Mouse (Mus musculus) cerebellum, postnatal 14 days (tissue): ENCODE data around the gene Dgkh.
"Not testable (repeated sequence)": the region's sequence is repeated elsewhere in the genome, so short reads cannot be mapped to it uniquely, and the experiment has no call there.

ENCODE experiments used
- DNase-seq, 2 experiments: peaks; one replicate each; pipeline ENCODE4 v3.0.0; 2021; ENCODE audit warnings: mixed read lengths in 2 of 2

Gene Dgkh

DNA sequence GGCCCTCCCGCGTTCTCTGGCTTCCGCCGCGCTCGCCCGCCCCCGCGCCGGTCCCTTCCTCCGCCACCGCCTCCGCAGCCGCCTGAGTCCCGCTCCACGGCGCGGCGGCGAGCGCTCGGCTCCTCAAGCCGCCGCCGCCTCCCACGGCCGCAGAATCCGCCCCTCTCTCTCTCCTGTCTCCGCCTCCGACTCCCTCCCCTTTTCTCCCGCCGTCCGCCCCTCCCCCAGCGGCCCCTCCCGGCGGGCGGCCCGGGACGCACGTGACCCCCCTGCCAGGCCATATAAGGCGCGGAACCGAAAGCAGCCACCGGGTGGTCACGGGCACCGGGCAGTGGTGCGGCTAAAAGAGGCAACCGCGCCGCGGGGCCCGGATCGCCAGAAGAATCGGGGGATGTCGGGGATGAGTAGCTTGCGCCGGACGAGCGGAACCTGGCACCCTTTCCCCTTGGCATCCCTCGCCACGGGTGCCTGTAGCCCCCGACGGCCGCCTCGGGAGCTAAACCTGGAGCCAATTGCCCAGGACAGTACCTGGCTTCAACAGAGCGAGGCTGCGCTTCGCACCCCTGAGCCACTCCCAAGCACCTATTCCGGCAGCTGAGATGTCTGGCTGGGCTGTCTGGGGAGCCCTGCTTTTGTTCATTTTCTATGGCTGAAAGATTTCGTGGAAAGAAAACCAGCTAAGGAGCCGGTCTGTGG lies at the start of gene Dgkh:
Dgkh (minus strand) TSS at position 160 of the 696 bp plus-strand sequence.
- DNase-seq = peak; percentile 85 to 86

DNA sequence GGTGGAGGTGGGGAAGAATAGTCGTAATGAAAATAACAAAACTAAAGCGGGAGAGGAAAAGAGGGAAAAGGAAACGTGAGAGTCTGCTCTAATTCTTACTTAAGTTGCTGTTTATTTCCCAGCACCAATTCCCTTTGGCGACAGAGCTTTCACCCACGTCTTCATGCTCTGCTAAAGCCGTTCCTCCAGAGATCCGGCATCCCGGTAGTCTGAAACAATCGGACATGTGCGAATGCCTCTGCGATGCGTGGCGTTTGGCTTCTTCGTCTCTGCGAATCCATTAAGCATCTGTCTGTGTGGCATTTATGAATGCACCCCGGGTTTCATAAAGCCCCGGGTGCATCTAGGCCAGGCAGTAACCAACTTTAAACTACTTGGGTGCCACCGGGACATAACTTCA lies 44.6 kb upstream of the Dgkh start:
- DNase-seq = peak; percentile 7 to 13

DNA sequence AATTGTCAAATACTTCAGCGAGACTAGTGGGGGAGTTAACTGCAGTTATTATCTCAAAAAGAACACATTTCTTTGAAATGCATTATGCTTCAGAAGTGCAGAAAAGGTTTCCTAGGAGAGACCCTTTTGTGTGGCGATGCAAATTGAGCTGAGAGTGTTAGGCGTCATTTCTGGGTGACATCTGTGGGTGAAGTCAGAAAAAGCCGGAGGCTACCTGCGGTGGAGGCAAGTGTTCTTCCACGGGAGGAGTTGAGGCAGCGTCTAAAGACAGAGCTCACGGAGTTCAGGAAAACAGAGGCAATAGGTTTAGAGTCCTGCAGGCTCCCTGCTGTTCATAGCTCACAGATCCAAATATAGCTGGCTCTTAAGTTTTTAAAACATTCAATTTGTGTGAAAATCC lies 44.1 kb upstream of the Dgkh start:
- no peak for DNase-seq

DNA sequence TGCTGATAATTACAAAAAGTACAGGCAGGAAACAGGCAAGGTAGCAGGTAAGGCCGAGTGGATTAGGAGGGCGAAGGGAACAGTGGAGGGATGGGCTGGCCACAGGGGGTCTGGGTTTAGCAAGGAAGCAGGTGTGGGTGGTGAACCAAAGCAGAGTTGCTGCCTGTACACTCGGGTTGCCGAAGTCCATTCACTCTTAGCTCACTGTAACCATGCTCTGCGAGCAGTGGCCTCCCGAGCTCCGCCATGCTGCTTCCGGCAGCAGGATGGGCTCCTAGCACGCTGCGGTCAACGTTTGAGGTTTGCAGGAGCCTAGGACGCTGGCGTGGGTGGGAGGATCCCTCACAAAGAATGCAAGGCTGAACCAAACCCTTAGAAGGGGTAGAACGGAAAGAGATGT lies 43.1 kb upstream of the Dgkh start:
- DNase-seq = no peak

DNA sequence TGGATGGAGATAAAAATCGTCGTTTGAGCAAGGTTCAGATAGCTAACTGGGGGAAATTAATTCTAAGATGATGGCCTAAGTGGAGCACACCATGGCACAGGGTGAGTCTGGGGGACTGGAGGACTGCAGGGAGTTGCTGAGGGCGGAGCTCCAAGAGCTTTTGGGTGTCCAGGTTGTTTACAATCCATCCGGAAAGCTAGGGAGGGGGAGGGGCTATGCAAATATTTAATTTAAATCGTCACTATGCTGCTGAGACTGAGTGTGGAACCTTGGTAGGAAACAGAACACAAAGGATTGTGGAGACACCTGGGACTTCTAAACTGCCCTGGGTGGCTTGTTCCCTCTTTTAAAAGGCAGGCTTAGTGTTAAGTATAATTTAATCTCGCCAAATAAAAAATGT lies 42.6 kb upstream of the Dgkh start:
- no peak for DNase-seq

DNA sequence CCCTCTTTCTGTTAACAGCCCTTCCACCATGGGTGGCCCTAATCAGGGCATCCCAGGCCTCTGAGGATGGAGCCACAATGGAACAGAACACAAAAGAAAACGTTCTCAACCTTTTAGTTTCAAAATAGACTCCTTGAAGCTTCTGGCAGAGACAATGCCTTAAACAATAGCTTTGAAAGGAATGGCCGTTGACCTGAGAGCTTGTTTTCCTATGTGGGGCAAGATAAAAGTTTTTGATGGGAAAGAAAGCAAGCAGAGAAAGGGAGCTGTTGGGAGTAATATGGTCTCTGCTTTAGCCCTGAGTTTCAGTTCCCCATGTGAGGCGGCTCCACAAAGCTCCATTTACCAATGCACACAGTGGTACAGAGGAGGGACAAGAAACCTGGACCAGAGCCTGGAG lies 37.9 kb upstream of the Dgkh start:
- DNase-seq = no peak

DNA sequence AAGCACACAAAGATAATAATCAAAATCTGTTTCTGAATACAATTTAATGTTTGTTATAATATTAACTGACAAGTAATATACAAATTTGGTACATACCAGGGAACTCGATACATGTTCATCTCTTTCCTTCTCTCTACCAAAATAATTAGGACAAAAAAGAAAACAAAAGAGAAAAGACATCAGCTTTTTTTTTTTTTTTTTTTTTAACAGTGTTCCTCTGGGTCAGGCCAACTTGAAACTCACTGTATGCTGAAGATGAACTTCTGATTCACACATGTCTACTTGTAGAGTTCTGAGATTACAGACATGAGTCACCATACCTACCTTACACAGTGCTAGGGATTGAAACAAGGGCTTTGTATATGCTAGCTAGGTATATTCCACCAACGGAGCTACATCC lies 28.5 kb upstream of the Dgkh start:
- DNase-seq = no peak

DNA sequence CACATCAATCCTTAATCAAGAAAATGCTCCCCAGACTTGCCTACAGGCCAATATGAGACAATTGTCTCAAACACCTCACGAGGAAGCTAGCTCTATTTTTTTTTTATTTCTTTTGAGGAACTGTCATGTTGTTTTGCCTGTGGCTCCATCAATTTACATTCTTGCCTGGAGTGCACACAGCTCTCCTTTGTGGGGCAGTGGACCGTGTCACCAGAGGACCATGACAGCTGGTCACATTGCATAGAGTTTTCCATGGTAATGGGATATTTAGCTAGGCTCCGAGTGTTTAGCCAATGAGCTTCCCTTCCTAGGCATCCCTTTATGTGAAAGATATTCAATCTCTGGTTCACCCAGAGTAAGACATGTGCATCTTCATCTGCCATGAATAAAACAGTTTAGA lies 26.9 kb upstream of the Dgkh start:
- DNase-seq = no peak

DNA sequence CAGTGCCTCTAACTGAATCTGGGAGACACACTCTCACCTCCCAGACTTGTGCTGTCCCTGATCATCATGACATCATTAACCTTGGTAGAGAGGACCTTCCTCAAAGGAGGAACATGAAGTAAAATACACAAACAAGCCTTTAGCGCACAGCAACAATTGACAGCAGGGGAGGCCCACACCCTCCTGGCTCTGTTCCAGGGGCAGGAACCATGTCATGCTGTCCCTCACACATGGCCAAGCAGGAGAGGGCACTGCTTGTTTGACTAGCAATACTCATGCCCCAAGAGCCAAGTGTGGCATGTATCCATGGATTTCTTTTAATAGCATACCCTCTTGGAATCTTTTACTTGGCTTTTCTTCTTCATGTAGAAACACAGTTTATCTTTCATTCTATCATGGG lies 22.7 kb upstream of the Dgkh start:
- peak; percentile 24 to 45 for DNase-seq

DNA sequence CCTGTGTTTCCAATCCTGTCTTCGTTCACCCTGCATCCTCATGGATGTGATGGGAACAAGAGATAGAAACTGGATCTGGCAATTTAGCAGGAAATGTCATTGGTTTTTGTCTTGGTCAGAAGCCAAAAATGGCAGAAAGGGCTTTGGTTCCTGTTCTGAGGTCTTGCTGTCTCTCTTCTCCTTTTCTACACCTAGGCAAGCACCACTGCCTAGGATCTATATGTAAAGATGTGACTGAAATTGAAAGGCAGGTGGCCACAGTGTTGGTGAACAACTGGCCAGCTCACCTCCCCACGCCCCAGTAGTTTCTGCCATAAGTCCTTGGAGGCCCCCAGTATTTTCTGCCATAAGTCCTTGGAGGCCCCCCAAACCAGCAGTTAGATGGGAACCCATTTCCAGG lies 16.1 kb upstream of the Dgkh start:
- no peak for DNase-seq

DNA sequence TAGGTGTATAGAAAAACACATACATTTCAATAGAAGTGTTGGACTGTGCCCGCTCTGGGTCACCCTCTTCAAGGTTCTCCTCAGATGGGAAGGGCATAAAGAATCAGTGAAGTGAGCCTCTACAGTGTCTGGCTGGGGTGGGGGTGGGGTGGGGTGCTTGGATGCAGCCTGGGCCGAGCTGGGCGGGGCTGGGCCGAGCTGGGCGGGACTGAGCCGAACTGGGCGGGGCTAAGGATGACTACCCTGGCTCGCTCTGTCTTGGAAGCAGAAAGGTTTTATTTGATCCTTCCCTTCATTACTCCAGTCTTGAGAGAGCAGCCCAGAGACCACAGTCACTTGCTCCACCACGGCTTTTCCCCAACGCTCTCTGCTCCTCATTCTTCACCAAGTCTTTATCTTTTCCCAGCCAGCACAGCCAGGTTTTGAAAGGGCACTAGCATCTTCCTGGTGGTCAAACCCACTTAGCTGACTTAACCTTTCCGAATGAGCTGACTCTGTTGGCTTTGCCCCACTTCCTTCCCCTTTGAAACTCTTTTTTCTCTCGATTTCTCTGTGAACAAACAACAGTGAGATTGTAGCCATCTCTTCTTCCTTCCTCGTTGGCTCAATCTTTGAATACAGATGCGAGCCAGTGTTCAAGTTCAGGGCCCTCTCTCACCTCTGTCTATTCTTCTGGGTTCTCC lies 15.5 kb upstream of the Dgkh start:
- no peak for DNase-seq

DNA sequence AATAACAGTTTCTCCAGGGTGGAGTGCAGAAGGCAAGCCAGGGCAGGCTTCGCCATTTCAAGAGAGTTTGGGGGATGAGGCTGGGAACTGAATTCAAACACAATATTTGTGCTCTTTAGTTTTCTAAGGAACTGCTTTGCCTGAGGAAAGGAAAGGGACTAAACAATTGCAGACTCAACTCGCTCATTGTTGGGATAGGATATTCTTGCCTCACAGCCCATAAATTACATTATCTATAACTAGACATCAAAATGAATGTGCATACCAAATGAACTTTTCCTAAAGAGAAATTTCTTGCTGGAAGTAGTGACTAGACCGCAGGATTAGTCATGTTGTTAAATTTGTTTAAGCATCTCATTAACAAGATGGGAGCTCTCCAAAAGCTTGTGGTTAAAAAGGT lies 14.9 kb upstream of the Dgkh start:
- no peak for DNase-seq

DNA sequence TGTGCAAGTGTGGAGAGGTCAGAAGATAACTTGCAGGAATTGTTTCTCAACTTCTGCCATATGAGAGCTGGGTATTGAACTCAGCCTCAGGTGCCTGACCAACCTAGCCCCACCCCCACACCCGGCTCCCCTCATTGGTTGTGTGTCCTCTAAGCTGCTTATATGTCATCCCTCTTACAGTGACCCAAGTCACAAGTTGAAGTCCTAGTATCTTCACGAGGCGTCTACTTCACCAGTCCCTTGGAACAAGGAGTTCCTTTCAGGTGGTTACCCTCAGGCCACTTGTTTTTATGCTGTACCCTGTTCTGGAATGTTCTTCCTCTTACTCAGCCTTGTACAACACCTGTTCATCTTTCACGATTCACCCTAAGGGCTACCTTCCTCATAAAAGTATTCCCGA lies 2.0 kb upstream of the Dgkh start:
- no peak for DNase-seq

DNA sequence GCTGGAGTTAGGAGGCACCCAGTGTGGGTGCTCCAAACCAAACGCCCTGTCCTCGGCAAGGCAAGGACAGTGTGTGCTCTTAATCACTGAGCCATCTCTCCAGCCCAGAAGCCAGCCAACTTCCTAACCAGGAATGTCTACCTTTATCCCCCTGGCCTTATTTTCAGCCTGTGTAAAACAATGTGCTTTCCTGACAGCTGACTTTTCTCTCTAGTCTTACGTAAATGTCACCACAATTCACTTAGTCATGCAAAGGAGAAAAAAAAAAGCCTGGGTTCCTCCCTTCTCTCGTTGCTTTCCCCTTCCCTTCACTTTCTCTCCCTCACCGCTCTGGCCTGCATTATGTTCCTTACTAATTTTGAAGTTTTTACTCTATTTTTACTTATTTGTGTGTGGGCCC lies 1.6 kb upstream of the Dgkh start:
- not testable (repeated sequence) for DNase-seq

DNA sequence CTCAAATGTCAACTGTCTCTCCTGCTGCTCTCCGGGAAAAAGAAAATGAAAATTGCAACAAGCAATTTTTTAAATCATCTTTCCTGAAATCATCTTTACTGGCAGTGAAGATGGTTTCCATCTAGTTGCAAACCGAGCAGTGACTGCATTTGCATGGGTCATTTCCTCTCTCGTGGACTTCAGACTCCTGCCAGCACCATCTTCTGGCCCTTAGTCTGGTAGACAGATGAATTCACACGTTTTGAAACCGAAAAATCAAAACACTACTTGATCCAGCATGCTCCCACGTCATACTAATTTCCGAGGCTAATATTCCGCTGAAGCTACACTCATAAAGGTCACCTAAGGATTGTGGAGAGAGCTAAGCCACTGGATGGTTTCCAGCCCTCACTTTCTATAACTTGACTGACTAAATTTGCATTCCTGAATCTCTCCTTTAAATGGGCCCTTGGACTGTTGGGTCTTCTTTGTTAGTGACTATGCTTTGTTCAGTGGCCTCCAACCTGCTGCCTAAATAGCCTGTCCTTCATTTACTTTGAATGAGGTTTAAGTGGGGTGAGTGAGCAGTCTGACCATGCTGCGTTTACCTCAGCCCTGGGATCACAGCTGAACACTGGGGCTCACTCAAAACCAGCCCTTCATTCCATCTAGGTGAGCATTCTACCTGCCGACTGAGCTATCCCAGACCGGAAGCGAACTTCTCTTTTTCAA lies 945 bp upstream of the Dgkh start:
- peak; percentile 24 to 30 for DNase-seq

DNA sequence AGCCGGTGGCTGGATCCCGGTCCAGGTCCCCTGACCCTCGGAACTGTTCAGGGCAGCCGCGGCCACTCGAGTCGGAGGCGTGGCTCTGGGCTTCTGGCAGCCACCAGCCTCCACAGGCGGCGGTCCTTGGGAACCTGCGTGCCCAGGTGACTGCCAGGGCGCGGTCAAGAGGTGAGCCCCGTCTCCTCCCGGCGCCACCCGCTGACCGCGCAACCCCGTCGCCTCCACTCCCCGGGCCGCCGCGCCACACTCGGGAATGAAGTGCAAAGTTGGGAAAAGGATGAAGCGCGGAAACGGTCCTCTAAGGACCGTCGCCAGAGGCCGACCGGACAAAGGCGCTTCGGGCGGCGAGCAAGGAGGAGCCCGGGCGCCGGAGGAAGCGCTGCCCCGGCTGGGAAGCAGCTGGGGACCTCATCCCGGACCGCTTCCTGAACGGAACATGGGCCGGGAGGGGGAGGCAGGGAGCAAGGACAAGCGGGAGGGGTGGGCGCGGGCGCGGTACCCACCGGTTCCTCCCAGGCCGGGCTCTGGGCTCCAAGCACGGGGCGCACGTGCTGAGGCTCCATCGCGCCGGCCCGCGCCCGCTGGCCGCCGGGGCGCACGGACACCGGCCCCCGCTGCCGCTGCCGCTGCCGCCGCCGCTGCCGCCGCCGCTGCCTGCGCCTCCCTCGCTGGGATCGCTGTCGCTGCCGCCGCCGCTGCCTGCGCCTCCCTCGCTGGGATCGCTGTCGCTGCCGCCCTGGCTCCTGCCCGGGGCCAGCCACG lies 542 bp downstream of the Dgkh start:
- DNase-seq = peak; percentile 56 to 57

DNA sequence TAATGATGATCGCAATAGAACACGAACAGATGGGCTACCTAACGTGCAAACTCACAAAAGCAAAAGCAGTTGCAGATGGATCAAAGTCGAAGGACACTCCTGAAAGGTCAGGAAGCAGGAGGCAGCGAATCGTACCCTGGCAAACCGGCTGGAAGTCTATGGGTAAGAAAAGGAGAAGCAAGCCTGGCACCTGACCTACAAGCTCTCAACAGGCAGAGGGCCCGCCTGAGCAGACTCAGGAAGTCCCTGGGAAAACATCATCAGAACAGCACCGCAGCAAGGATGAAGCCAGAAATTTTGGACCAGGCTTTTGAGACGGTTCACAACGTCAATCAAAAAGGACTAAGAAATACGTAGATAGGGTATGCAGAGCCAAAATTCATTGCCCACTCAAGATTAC lies 1.3 kb downstream of the Dgkh start:
- peak; percentile 45 to 51 for DNase-seq

DNA sequence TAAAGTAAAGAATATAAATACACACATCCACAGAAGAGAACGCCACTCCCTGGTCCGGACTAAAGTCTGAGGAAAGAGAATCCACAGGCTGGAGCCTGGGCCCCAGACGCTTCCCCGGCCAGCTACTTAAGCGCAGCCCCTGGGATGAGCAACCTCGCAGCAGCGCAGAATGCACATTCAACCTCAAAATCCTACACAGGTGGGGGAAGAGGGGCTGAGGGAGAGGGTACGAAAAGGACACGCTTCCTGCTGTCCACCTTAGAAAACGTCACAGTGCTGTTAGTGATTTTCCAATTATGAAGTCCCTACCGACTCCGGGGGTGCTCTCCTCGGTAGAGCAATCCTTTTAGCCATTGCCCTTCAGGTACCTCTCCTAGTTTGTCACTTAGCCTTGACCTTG lies 6.6 kb downstream of the Dgkh start:
- no peak for DNase-seq

DNA sequence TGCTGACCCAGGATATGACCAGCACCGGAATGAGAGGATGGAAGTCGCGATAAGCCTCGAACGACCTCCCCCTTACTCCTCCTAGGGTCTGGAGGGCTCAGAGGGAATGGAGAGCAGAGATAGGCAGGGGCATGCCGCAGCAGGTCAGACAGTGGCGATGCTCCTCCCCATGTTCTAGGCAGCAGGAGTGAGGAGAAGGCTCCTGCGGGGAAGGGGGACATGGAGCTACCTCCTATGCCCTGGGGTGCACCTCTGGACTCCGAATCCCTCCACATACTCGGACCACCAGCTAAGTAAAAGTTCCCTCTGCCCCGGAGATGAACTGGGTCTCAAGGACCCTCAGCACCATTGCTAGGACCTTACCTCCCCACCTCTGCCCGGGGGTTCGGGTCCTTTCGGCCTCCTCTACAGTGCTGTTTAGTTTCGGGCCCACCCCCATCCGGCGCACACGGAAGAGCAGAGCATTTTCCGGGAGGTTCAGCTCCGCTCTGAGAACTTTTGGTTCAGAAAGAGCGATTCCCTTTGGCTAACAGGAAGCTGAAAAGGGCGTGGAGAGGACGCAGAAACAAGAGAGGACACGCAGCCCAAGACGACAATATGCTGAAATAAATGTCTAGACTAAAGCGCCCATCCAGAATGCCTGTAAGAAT lies 7.1 kb downstream of the Dgkh start:
- no peak for DNase-seq

DNA sequence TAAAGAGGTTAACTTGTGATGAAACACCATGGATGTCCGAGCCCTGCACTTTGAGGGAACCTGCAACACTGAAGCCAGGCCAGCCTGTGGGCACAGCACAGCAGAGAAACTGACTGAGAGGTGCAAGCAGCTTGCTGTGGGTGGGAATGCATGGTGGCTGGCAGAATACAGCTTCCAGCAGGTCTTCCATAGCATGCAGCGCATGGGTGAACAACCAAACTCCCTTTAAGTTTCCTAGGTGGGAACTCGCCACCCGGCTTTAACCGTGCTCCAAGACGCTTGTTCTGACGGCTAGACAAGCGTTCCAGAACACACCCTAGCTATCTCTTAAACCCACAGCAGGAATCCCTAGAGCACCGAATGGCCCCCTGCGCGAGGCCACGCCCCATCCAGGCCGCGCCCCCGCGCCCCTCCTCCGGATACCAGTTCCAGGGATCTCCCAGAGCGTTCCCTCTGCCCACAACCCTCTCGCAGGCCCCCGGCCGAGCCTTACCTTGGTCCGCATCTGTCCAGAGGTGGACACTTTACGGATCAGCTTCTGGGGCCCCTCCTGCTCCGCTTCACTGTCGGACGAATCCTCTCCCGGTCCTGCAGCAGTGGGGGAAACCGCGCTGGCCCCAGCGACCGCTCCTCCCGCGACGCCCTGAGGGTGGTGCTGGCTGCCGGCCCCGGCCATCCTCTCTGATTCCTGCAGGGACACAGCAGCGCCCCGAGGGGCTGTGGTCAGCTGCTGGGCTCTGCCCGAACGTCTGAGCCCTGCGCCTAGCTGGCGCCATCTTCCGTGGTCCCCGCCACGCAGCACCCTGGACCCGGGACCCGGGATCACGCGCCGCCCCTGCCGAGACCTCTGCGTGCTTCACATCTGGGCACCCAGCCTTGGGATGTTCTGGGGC lies 7.9 kb downstream of the Dgkh start:
- DNase-seq = peak; percentile 33 to 36

DNA sequence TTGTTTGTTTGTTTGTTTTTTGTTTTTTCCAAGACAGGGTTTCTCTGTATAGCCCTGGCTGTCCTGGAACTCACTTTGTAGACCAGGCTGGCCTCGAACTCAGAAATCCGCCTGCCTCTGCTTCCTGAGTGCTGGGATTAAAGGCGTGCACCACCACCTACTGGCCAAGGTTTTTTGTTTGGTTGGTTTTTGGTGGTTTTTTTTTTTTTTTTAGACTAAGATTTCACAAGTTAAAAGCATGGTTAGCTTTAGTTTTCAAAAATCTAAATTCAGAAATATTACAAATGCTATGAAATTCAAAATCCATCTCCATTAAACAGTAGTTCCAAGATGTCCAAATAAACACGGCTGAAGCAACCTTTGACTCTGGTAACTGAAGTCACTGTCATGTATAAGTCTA lies 8.9 kb downstream of the Dgkh start:
- DNase-seq = not testable (repeated sequence)

DNA sequence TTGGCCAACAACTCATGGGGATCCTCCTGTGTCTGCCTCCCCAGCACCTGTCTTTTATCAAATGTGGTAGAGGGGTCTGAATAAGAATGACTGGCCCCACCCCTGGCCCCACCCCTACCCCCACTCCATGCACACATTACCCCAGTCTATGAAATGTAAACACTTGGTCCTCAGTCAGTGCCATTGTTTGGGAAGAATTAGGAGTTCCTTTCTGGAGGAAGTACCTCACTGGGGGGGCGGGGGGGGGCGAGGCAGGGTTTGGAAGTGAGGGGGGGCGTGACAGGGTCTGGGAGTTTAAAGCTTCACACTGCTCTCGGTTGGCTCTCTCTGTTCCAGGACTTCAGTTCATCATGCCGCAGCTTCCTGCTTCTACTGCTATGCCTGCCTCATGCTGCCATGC lies 10.5 kb downstream of the Dgkh start:
- no peak for DNase-seq
